Mouse (Mus musculus): ENCODE data around the gene Atp1b3. TPM values are rescaled to one million over a fixed set of nuclear protein-coding genes. Genes with fewer than 3 reads are reported as not detected.
"Not testable (repeated sequence)": the region's sequence is repeated elsewhere in the genome, so short reads cannot be mapped to it uniquely, and the experiment has no call there.

The Atp1b3 gene
- 123 and 128 TPM in 2 replicates for polyA plus RNA-seq (2012; rRNA removed)

GRCm38 (mm10) chr9:96364141-96364838, at the start of gene Atp1b3:
TSS of gene Atp1b3 (minus strand) at chr9:96364442.
- Histone ChIP-seq H3K27ac (ENCODE audit: insufficient read depth, low read length) (peak within 1 kb of the TSS; percentile 95), H3K4me3 (ENCODE audit: insufficient read depth, low read length) (peak within 1 kb of the TSS; percentile 66), H3K4me1 (ENCODE audit: control insufficient read depth, insufficient read depth, low read length) (peaks cover 2% of the 10 kb centered on the region; the same call in 1 of the 2 replicates)
- TF ChIP-seq CTCF (IDR thresholded peaks at IDR 0.05; ENCODE audit: extremely low read depth, insufficient read depth, low read length) (no peak), POLR2A (IDR thresholded peaks at IDR 0.05; ENCODE audit: extremely low read depth, insufficient read depth, low read length) (peak; percentile 33)

DNA sequence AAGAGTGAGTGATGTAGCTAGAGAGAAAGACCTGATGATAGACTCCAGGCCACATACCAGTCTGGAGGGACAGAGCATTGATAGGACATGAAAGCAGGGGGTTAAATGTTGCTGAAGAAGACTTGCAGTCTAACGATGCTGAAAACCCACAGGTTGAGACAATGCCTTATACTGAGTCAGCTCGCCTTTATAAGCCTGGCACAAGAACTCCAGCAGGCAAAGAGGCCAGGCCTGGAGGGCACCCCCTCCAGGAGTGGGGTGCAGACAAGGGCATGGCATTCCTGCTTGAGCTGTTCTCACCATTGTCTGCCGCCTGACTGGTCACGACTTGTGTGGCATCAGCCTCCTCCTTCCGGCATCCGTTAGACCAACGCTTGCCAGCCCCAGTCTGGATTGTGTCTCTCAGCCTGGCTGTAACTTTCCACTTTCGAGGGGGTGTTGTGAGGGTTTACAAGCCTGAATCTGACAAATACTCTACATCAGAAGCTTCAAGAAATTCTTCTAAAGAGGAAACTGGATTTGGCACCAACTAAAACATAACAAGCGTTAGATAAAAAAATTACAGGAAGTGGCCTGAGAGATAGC, 48.7 kb upstream of the Atp1b3 start:
- no peak overlapping the region for H3K4me3 ChIP-seq (ENCODE audit: insufficient read depth, low read length)
- no peak for TF ChIP-seq POLR2A (IDR thresholded peaks at IDR 0.05; ENCODE audit: extremely low read depth, insufficient read depth, low read length)
- TF ChIP-seq CTCF (IDR thresholded peaks at IDR 0.05; ENCODE audit: extremely low read depth, insufficient read depth, low read length), result no peak
- no peaks in the 10 kb centered on the region; the same call in 1 of the 2 replicates for H3K4me1 ChIP-seq (ENCODE audit: control insufficient read depth, insufficient read depth, low read length)
- H3K27ac ChIP-seq (ENCODE audit: insufficient read depth, low read length), result no peak overlapping the region

- Histone ChIP-seq H3K4me1 (ENCODE audit: control insufficient read depth, insufficient read depth, low read length) (no peaks in the 10 kb centered on the region), H3K27ac (ENCODE audit: insufficient read depth, low read length) (no peak overlapping the region), H3K4me3 (ENCODE audit: insufficient read depth, low read length) (no peak overlapping the region)
- TF ChIP-seq CTCF (IDR thresholded peaks at IDR 0.05; ENCODE audit: extremely low read depth, insufficient read depth, low read length), result no peak
- no peak for TF ChIP-seq POLR2A (IDR thresholded peaks at IDR 0.05; ENCODE audit: extremely low read depth, insufficient read depth, low read length)
Observed at GRCm38 (mm10) chr9:96404312-96404711, 40.1 kb upstream of the Atp1b3 start.

DNA sequence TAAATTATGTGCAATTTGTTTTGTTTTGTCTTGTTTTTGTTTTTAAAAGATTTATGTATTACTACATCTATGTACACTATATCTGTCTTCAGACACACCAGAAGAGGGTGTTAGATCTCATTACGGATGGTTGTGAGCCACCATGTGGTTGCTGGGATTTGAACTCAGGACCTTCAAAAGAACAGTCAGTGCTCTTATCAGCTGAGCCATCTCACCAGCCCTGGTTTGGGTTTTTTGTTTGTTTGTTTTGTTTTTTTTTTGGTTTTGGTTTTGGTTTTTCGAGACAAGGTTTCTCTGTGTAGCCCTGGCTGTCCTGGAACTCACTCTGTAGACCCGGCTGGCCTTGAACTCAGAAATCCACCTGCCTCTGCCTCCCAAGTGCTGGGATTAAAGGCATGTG, 35.7 kb upstream of the Atp1b3 start:
- H3K27ac ChIP-seq (ENCODE audit: insufficient read depth, low read length); H3K4me3 ChIP-seq (ENCODE audit: insufficient read depth, low read length); H3K4me1 ChIP-seq (ENCODE audit: control insufficient read depth, insufficient read depth, low read length): not testable (repeated sequence)

DNA sequence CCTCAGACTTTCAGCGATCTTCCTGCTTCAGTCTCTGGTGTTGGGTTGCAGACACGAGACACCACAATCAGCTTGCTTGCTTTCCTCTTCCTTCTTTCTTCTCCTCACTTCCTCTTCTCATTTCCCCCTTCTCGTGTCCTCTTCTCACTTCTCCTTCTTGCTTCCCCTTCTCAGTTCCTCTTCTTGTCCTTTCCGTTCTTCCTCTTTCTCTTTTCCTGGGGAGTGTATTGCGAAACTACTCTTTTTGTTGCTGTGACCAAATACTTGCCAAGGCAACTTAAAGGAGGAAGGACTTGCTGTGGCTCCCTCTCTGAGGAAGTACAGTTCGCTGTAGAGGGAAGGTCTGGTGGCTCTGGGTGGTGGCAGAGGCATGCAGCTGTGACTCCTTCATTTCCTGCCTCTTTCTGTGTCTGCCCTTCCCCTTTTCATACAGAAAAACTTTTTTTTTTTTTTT, 35.2 kb upstream of the Atp1b3 start:
- H3K4me3 ChIP-seq (ENCODE audit: insufficient read depth, low read length), result no peak overlapping the region

DNA sequence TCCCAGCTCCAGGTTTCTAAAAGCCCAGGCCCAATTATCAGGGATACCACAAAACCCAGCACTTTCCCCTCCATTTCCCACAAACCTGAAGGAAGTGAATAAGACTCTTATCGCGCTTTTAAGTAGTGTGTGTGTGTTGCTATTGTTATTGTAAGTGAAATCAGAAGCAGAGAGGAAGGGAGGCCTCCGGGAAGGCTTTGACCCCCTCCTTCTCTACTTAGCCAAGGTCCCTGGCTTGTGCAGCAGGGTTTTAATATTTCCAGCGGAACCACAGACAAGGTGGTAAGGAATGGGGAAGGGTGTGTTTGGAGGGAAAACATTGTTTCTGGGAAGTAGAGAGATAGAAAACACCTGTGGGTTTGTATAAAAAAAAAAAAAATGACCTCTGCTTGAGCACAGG, 34.4 kb upstream of the Atp1b3 start:
- H3K4me3 ChIP-seq (ENCODE audit: insufficient read depth, low read length), result no peak overlapping the region
- no peak overlapping the region for H3K27ac ChIP-seq (ENCODE audit: insufficient read depth, low read length)
- TF ChIP-seq CTCF (IDR thresholded peaks at IDR 0.05; ENCODE audit: extremely low read depth, insufficient read depth, low read length), result no peak
- no peak for TF ChIP-seq POLR2A (IDR thresholded peaks at IDR 0.05; ENCODE audit: extremely low read depth, insufficient read depth, low read length)
- no peaks in the 10 kb centered on the region for H3K4me1 ChIP-seq (ENCODE audit: control insufficient read depth, insufficient read depth, low read length)

More for the DNA sequence above, 35.2 kb upstream of the Atp1b3 start:
- Histone ChIP-seq H3K4me1 (ENCODE audit: control insufficient read depth, insufficient read depth, low read length) (no peaks in the 10 kb centered on the region), H3K27ac (ENCODE audit: insufficient read depth, low read length) (no peak overlapping the region)
- TF ChIP-seq POLR2A (IDR thresholded peaks at IDR 0.05; ENCODE audit: extremely low read depth, insufficient read depth, low read length), result no peak
- TF ChIP-seq CTCF (IDR thresholded peaks at IDR 0.05; ENCODE audit: extremely low read depth, insufficient read depth, low read length), result no peak

DNA sequence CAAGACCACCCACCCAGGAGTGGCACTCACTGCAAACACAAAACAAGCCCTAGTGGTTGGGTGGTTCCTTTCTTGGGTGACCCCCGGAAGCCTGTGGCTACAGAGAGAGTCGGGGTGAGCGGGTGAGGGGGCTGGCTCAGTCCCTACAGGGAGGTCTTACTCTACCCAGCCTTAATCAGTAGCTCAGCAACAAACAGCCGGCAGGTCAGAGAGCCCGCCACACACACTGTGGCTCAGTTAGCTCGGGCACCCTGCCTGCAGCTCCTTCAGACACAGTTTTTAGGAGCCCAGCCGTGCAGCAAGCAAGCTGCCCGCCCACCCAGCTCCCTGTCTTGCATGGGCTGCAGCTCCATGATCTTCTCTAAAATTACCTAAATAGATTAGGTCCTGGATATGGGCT, 33.9 kb upstream of the Atp1b3 start:
- no peak overlapping the region for H3K27ac ChIP-seq (ENCODE audit: insufficient read depth, low read length)
- no peak overlapping the region for H3K4me3 ChIP-seq (ENCODE audit: insufficient read depth, low read length)
- H3K4me1 ChIP-seq (ENCODE audit: control insufficient read depth, insufficient read depth, low read length), result no peaks in the 10 kb centered on the region
- no peak for TF ChIP-seq CTCF (IDR thresholded peaks at IDR 0.05; ENCODE audit: extremely low read depth, insufficient read depth, low read length)
- no peak for TF ChIP-seq POLR2A (IDR thresholded peaks at IDR 0.05; ENCODE audit: extremely low read depth, insufficient read depth, low read length)

GRCm38 (mm10) chr9:96394910-96395690, 30.9 kb upstream of the Atp1b3 start:
- Histone ChIP-seq H3K4me3 (ENCODE audit: insufficient read depth, low read length) (no peak overlapping the region), H3K27ac (ENCODE audit: insufficient read depth, low read length) (no peak overlapping the region), H3K4me1 (ENCODE audit: control insufficient read depth, insufficient read depth, low read length) (no peaks in the 10 kb centered on the region)
- TF ChIP-seq POLR2A (IDR thresholded peaks at IDR 0.05; ENCODE audit: extremely low read depth, insufficient read depth, low read length) (no peak), CTCF (IDR thresholded peaks at IDR 0.05; ENCODE audit: extremely low read depth, insufficient read depth, low read length) (no peak)

- H3K4me3 ChIP-seq (ENCODE audit: insufficient read depth, low read length), result no peak overlapping the region
- H3K27ac ChIP-seq (ENCODE audit: insufficient read depth, low read length), result no peak overlapping the region
- H3K4me1 ChIP-seq (ENCODE audit: control insufficient read depth, insufficient read depth, low read length), result no peaks in the 10 kb centered on the region
- TF ChIP-seq CTCF (IDR thresholded peaks at IDR 0.05; ENCODE audit: extremely low read depth, insufficient read depth, low read length) (no peak), POLR2A (IDR thresholded peaks at IDR 0.05; ENCODE audit: extremely low read depth, insufficient read depth, low read length) (no peak)
Observed at GRCm38 (mm10) chr9:96393731-96394235, 29.5 kb upstream of the Atp1b3 start.

Data from cortical plate, adult 2 months (tissue).